Mouse (Mus musculus) midbrain, embryonic 12.5 days (tissue): ENCODE data around the gene Olfr1164. TPM values are rescaled to one million over a fixed set of nuclear protein-coding genes. Genes with fewer than 3 reads are reported as not detected.

Source experiments
- ATAC-seq: fragments of 200-750 bp; cut with Nextera tagmentation; 2 replicates; pipeline ENCODE4 v1.8.0; 2017; ENCODE audit warnings: low read depth, moderate TSS enrichment, moderate library complexity; ENCODE audit not compliant: low FRiP score
- H3K27ac ChIP-seq: fragments of 300-500 bp; sonication (generic); replicated peaks from 2 replicates; pipeline ENCODE4 v1.5.1; 2016; ENCODE audit warnings: mild to moderate bottlenecking
- H3K27me3 ChIP-seq: fragments of 300-500 bp; sonication (generic); 2 replicates; pipeline ENCODE4 v1.6.1; 2016; ENCODE audit warnings: mild to moderate bottlenecking
- H3K36me3 ChIP-seq: fragments of 300-500 bp; sonication (generic); 2 replicates; pipeline ENCODE4 v1.6.1; 2016
- H3K4me1 ChIP-seq: fragments of 300-500 bp; sonication (generic); 2 replicates; pipeline ENCODE4 v1.6.1; 2016
- H3K4me2 ChIP-seq: fragments of 300-500 bp; sonication (generic); replicated peaks from 2 replicates; pipeline ENCODE4 v1.6.1; 2016; ENCODE audit warnings: mild to moderate bottlenecking, moderate library complexity
- H3K4me3 ChIP-seq: fragments of 300-500 bp; sonication (generic); 2 replicates; pipeline ENCODE4 v1.5.1; 2016; ENCODE audit warnings: mild to moderate bottlenecking
- H3K9ac ChIP-seq: fragments of 300-500 bp; sonication (generic); replicated peaks from 2 replicates; pipeline ENCODE4 v1.6.1; 2016; ENCODE audit warnings: mild to moderate bottlenecking, moderate library complexity
- H3K9me3 ChIP-seq: fragments of 300-500 bp; sonication (generic); 2 replicates; pipeline ENCODE4 v1.6.1; 2016; ENCODE audit warnings: mild to moderate bottlenecking
- whole genome bisulfite sequencing: fragments of 180-500 bp; shearing (Covaris S2); methylation state at CpG from one replicate; pipeline ENCODE4 v1.1.7; 2016; 5-methylcytosine and 5-hydroxymethylcytosine counted together
- polyA plus RNA-seq: library from polyadenylated mRNA; unstranded; fragments of >200 nt; fragmentation: Nextera tagmentation; extraction: Ambion mirVana; gene quantifications from 2 replicates; pipeline ENCODE4 v1.2.1, GENCODE M21; 2016

Gene Olfr1164
- polyA plus RNA-seq: not detected in 2 replicates

DNA sequence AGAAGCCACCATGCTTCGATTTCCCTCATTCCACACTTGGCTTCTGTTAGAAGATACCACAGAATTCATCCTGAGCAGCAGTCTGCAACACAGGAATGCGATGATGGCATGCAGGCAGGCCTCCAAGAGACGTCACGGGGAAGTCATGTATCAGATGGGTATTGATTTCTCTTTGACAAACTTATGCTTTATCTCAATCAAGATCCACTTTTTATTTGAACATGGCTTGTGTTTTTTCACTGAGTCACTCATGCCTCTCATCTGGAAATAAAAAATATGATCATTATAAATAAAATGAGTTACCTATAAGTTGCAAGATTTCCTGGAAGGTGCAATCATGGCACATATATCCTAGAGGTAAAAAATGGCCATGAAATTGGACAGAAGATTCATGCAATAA is at the start of gene Olfr1164:
Olfr1164 (minus strand) TSS at position 101 of the 400 bp plus-strand sequence.
- H3K4me2 ChIP-seq: no peak within 1 kb of the TSS
- no peak within 1 kb of the TSS for H3K9ac ChIP-seq
- no peaks in the 10 kb centered on the region for H3K4me1 ChIP-seq
- H3K27ac ChIP-seq: no peak within 1 kb of the TSS
- no peaks in the 10 kb centered on the region for H3K36me3 ChIP-seq
- no peaks in the 10 kb centered on the region for H3K9me3 ChIP-seq
- ATAC-seq: no peak
- WGBS: 77% methylated on average over 4 of the region's 4 CpGs
- H3K4me3 ChIP-seq: no peak within 1 kb of the TSS
- no peaks in the 10 kb centered on the region for H3K27me3 ChIP-seq

DNA sequence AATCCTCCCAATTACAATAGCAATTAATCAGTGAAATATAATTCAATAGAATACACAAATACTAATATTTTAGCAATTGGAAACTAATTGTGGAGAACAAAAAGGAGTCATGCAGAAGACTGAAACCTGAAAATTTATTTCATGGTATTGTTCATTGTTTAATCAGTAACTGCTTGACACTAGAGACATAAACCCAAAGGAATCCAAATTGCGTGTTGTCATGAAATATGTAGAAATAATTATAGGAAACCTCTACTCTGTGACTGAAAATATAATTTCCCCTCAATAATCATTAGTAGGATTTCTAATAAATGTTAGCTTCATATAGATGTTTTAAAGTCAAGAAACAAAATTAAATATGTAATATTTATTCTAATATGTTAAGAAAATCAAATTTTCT is 34.4 kb upstream of the Olfr1164 start, which contains the start of gene Olfr1166:
Olfr1166 (minus strand) TSS at position 101 of the 400 bp plus-strand sequence.
- Histone ChIP-seq H3K27me3 (no peaks in the 10 kb centered on the region), H3K4me2 (no peak within 1 kb of the TSS), H3K4me3 (no peak within 1 kb of the TSS), H3K36me3 (no peaks in the 10 kb centered on the region), H3K9me3 (no peaks in the 10 kb centered on the region), H3K27ac (no peak within 1 kb of the TSS), H3K9ac (no peak within 1 kb of the TSS), H3K4me1 (no peaks in the 10 kb centered on the region)
- 92% methylated on average over 1 of the region's 1 CpGs for WGBS
- ATAC-seq: no peak

DNA sequence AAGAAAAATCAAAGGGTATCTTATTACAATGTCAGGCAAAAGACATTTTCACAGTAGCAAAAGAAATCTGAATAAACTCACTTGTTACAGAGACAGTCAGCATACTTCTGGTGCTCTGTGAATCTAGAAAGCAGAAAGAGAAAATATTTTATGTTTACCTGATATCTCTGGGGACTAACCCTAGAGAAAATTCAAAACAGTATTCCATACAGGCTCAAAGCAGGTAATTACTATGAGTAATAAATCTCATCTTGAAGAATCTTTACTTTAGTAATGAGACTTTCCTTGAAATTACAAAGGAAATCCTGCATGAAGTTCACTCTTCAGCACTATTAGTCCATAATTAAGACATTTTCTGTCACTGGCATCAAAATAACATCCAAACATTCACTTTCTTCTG is 22.0 kb downstream of the Olfr1164 start, which contains the start of gene Olfr1163:
Olfr1163 (minus strand) TSS at position 101 of the 400 bp plus-strand sequence.
- no peak within 1 kb of the TSS for H3K4me3 ChIP-seq

DNA sequence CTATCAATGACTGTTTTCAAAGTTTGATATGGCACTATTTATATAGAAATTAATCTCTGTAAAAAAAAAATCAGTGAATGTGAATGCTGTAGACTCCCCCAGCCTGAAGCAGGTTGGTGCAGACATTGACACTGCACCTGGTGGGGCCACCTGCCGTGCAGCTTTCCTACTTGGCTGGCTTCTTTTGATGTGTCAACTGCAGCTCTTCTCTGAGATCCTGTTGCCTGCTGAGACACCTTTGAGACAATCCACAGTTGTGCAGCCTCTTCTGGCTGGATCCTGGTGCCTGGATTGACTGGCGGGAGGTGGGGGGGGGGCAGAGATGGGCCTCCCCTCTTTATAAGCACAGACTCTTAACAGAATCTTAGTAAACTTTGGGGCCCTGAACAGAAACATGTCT is 30.2 kb downstream of the Olfr1164 start:
- 95% methylated on average over 2 of the region's 2 CpGs for WGBS
- Histone ChIP-seq H3K9ac (no peak overlapping the region), H3K4me1 (no peaks in the 10 kb centered on the region), H3K4me2 (no peak overlapping the region), H3K9me3 (0 out of 2 replicates have a peak, but pooled peaks cover 4% of the 10 kb centered on the region), H3K36me3 (no peaks in the 10 kb centered on the region), H3K27ac (no peak overlapping the region), H3K4me3 (no peak overlapping the region), H3K27me3 (no peaks in the 10 kb centered on the region)
- no peak for ATAC-seq

More for the DNA sequence above, 22.0 kb downstream of the Olfr1164 start, which contains the start of gene Olfr1163:
- no peak within 1 kb of the TSS for H3K4me2 ChIP-seq
- H3K4me1 ChIP-seq: no peaks in the 10 kb centered on the region
- no peak for ATAC-seq
- no peaks in the 10 kb centered on the region for H3K36me3 ChIP-seq
- H3K9me3 ChIP-seq: no peaks in the 10 kb centered on the region
- H3K9ac ChIP-seq: no peak within 1 kb of the TSS
- no peaks in the 10 kb centered on the region for H3K27me3 ChIP-seq
- no peak within 1 kb of the TSS for H3K27ac ChIP-seq

DNA sequence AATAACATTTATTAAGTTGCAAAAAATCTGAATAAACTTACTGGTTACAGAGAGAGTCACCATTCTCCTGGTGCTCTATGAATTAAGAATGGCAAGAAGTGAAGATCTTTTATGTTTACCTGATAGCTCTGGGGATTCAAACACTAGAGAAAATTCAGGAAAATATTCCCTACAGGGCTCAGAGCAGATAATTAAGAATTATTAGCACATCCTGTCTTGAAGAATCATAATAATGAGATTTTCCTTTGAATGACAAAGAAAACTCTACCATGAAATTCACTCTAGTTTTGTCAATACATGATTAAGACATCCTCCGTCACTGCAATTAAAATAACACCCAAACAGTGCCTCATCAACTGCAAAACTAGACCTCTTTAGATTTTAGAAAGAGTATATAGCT is 42.7 kb downstream of the Olfr1164 start, which contains the start of gene Olfr1162:
Olfr1162 (minus strand) TSS at position 101 of the 400 bp plus-strand sequence.
- H3K4me2 ChIP-seq: no peak within 1 kb of the TSS
- H3K4me3 ChIP-seq: no peak within 1 kb of the TSS
- H3K36me3 ChIP-seq: no peaks in the 10 kb centered on the region
- ATAC-seq: no peak
- H3K9me3 ChIP-seq: no peaks in the 10 kb centered on the region
- no peak within 1 kb of the TSS for H3K9ac ChIP-seq
- 87% methylated on average over 1 of the region's 1 CpGs for WGBS
- H3K27me3 ChIP-seq: no peaks in the 10 kb centered on the region
- H3K4me1 ChIP-seq: no peaks in the 10 kb centered on the region
- no peak within 1 kb of the TSS for H3K27ac ChIP-seq

Other genes starting within 250 kb of the Olfr1164 start
- gene Olfr1150-ps1, start 250.0 kb downstream of the Olfr1164 start, polyA plus RNA-seq: not detected in 2 replicates
- gene Olfr1151, start 238.1 kb downstream of the Olfr1164 start, polyA plus RNA-seq: not detected in 2 replicates
- not detected in 2 replicates for gene Olfr1152, start 227.5 kb downstream of the Olfr1164 start, polyA plus RNA-seq
- not detected in 2 replicates for gene Olfr1153, start 199.0 kb downstream of the Olfr1164 start, polyA plus RNA-seq
- not detected in 2 replicates for gene Olfr1154, start 188.8 kb downstream of the Olfr1164 start, polyA plus RNA-seq
- not detected in 2 replicates for gene Olfr1155, start 148.8 kb downstream of the Olfr1164 start, polyA plus RNA-seq
- gene Olfr1156, start 140.9 kb downstream of the Olfr1164 start, polyA plus RNA-seq: not detected in 2 replicates
- not detected in 2 replicates for gene Olfr1157, start 125.7 kb downstream of the Olfr1164 start, polyA plus RNA-seq
- not detected in 2 replicates for gene Olfr74, start 119.3 kb downstream of the Olfr1164 start, polyA plus RNA-seq
- gene Olfr1158, start 103.9 kb downstream of the Olfr1164 start, polyA plus RNA-seq: not detected in 2 replicates
- not detected in 2 replicates for gene Olfr1160, start 85.7 kb downstream of the Olfr1164 start, polyA plus RNA-seq
- gene Olfr1161, start 71.2 kb downstream of the Olfr1164 start, polyA plus RNA-seq: not detected in 2 replicates
- gene Olfr73, start 56.3 kb downstream of the Olfr1164 start, polyA plus RNA-seq: not detected in 2 replicates
- gene Olfr1162, start 42.8 kb downstream of the Olfr1164 start, polyA plus RNA-seq: not detected in 2 replicates
- gene Olfr1163, start 22.1 kb downstream of the Olfr1164 start, polyA plus RNA-seq: not detected in 2 replicates
- not detected in 2 replicates for gene Olfr1166, start 34.3 kb upstream of the Olfr1164 start, polyA plus RNA-seq
- gene Olfr1167, start 61.2 kb upstream of the Olfr1164 start, polyA plus RNA-seq: not detected in 2 replicates
- gene Olfr1168, start 87.9 kb upstream of the Olfr1164 start, polyA plus RNA-seq: not detected in 2 replicates
- not detected in 2 replicates for gene Olfr1170, start 134.4 kb upstream of the Olfr1164 start, polyA plus RNA-seq
- not detected in 2 replicates for gene Olfr1173, start 185.9 kb upstream of the Olfr1164 start, polyA plus RNA-seq
- gene Olfr1174-ps, start 221.2 kb upstream of the Olfr1164 start, polyA plus RNA-seq: not detected in 2 replicates
- not detected in 2 replicates for gene Olfr1175-ps, start 233.2 kb upstream of the Olfr1164 start, polyA plus RNA-seq
- gene Olfr1176, start 242.8 kb upstream of the Olfr1164 start, polyA plus RNA-seq: not detected in 2 replicates